Mouse (Mus musculus) E14TG2a.4 (cell line): ENCODE data around the gene Acoxl.

Source experiments
- CTCF ChIP-seq: conservative IDR thresholded peaks from 2 replicates; pipeline ENCODE4 v1.5.1; 2014; ENCODE audit warnings: low read length
- NANOG ChIP-seq: IDR thresholded peaks from 2 replicates; pipeline ENCODE4 v1.6.1; 2014; ENCODE audit warnings: borderline replicate concordance, low read length, mixed read lengths

DNA sequence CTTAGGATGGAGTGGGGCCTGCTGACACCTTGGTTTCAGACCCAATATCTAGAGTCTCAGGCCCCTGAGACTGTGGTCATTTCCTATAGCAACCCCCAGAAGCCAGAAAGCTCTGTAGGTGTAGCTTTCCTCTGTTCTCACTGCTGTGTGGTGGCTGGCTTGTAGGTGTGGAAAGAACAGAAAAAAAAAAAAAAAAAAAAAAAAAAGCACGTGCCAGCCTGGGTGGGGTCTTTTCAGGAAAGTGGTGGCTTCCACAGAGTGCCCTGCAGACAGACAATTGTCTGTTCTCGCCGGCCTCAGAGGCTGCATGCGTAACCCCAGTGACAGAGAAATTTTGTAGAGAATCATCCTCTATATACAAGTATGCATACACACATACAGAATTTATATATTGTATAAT lies 229.5 kb downstream of the Acoxl start:
- no peak for TF ChIP-seq CTCF
- no peak for TF ChIP-seq NANOG
